Mouse (Mus musculus): ENCODE measurements around the gene Ptprn2. TPM values are rescaled to one million over a fixed set of nuclear protein-coding genes. Genes with fewer than 3 reads are reported as not detected.

Gene Ptprn2
- polyA plus RNA-seq, 1 experiment: 0.22 TPM

DNA sequence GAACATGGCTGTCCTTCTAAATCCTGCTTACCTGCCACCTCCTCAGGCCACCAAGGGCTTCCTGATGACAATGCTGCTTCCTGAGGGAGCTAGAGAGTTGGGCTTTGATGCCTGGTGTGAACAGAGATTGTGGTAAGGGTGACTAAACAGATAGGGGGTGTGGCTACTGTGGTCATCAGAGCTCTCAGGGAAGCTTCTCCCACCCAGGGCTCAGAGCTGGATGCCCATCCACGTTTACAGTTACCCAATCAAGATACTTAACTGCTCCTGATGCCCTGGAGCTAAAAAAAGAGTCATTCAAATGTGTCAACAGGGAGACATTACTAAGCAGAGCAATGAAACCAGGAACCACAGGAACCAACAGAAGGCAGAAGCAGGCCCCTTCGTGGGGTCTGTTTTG is 532.4 kb downstream of the Ptprn2 start:
- no peaks in the 10 kb centered on the region for H3K27me3 ChIP-seq (ENCODE audit: control insufficient read depth, insufficient read depth, insufficient read length)
- H3K4me2 ChIP-seq (ENCODE audit: low read depth): no peak overlapping the region
- no peaks in the 10 kb centered on the region for H3K36me3 ChIP-seq (ENCODE audit: control insufficient read depth, insufficient read depth)
- H3K4me3 ChIP-seq: no peak overlapping the region
- TF ChIP-seq MYOG (IDR thresholded peaks at IDR 0.05; ENCODE audit: control insufficient read depth in 1 of 3, insufficient read depth in 1 of 3, insufficient read length in 2 of 3, low read depth in 2 of 3) (no peak), E2F4 (IDR thresholded peaks at IDR 0.05; ENCODE audit: insufficient read depth) (no peak), MYOD1 (IDR thresholded peaks at IDR 0.05; ENCODE audit: control insufficient read depth in 1 of 3, insufficient read length in 2 of 3, low read depth in 2 of 3) (no peak), TCF3 (IDR thresholded peaks at IDR 0.05; ENCODE audit: insufficient read length, low read depth) (no peak), POLR2AphosphoS2 (IDR thresholded peaks at IDR 0.05; ENCODE audit: insufficient read length, low read depth) (no peak), CEBPB (IDR thresholded peaks at IDR 0.05; ENCODE audit: insufficient read depth, poor library complexity, severe bottlenecking) (no peak), SRF (IDR thresholded peaks at IDR 0.05; ENCODE audit: control insufficient read depth, insufficient read length, low read depth) (no peak), USF1 (IDR thresholded peaks at IDR 0.05; ENCODE audit: low read depth) (no peak), POLR2A (IDR thresholded peaks at IDR 0.05; ENCODE audit: insufficient read length, low read depth) (no peak), REST (IDR thresholded peaks at IDR 0.05; ENCODE audit: insufficient read depth, insufficient read length) (no peak), TCF12 (IDR thresholded peaks at IDR 0.05; ENCODE audit: insufficient read depth, poor library complexity, severe bottlenecking) (no peak), MAX (IDR thresholded peaks at IDR 0.05; ENCODE audit: low read depth) (no peak)
- H3K79me2 ChIP-seq (ENCODE audit: control insufficient read depth, insufficient read depth): no peaks in the 10 kb centered on the region
- no peak overlapping the region for H3ac ChIP-seq (ENCODE audit: control insufficient read depth, insufficient read length)

- Histone ChIP-seq H3K4me3 (no peak overlapping the region), H3ac (ENCODE audit: control insufficient read depth, insufficient read length) (no peak overlapping the region), H3K4me2 (ENCODE audit: low read depth) (no peak overlapping the region), H3K36me3 (ENCODE audit: control insufficient read depth, insufficient read depth) (no peaks in the 10 kb centered on the region), H3K79me2 (ENCODE audit: control insufficient read depth, insufficient read depth) (no peaks in the 10 kb centered on the region), H3K27me3 (ENCODE audit: control insufficient read depth, insufficient read depth, insufficient read length) (no peaks in the 10 kb centered on the region)
- no peak for TF ChIP-seq E2F4 (IDR thresholded peaks at IDR 0.05; ENCODE audit: insufficient read depth)
- no peak for TF ChIP-seq REST (IDR thresholded peaks at IDR 0.05; ENCODE audit: insufficient read depth, insufficient read length)
- TF ChIP-seq USF1 (IDR thresholded peaks at IDR 0.05; ENCODE audit: low read depth): no peak
- no peak for TF ChIP-seq MAX (IDR thresholded peaks at IDR 0.05; ENCODE audit: low read depth)
- no peak for TF ChIP-seq SRF (IDR thresholded peaks at IDR 0.05; ENCODE audit: control insufficient read depth, insufficient read length, low read depth)
- no peak for TF ChIP-seq MYOD1 (IDR thresholded peaks at IDR 0.05; ENCODE audit: control insufficient read depth in 1 of 3, insufficient read length in 2 of 3, low read depth in 2 of 3)
- no peak for TF ChIP-seq TCF12 (IDR thresholded peaks at IDR 0.05; ENCODE audit: insufficient read depth, poor library complexity, severe bottlenecking)
- TF ChIP-seq POLR2A (IDR thresholded peaks at IDR 0.05; ENCODE audit: insufficient read length, low read depth): no peak
- TF ChIP-seq CEBPB (IDR thresholded peaks at IDR 0.05; ENCODE audit: insufficient read depth, poor library complexity, severe bottlenecking): no peak
These were observed 537.7 kb downstream of the Ptprn2 start for GRCm38 (mm10) chr12:117023235-117023634.

GRCm38 (mm10) chr12:117024916-117025315 is 539.4 kb downstream of the Ptprn2 start:
- H3K4me2 ChIP-seq (ENCODE audit: low read depth): no peak overlapping the region
- no peak overlapping the region for H3K4me3 ChIP-seq
- TF ChIP-seq TCF3 (IDR thresholded peaks at IDR 0.05; ENCODE audit: insufficient read length, low read depth): no peak
- TF ChIP-seq USF1 (IDR thresholded peaks at IDR 0.05; ENCODE audit: low read depth): no peak
- TF ChIP-seq TCF12 (IDR thresholded peaks at IDR 0.05; ENCODE audit: insufficient read depth, poor library complexity, severe bottlenecking): no peak
- TF ChIP-seq CEBPB (IDR thresholded peaks at IDR 0.05; ENCODE audit: insufficient read depth, poor library complexity, severe bottlenecking): no peak
- no peaks in the 10 kb centered on the region for H3K36me3 ChIP-seq (ENCODE audit: control insufficient read depth, insufficient read depth)
- no peaks in the 10 kb centered on the region for H3K27me3 ChIP-seq (ENCODE audit: control insufficient read depth, insufficient read depth, insufficient read length)
- H3K79me2 ChIP-seq (ENCODE audit: control insufficient read depth, insufficient read depth): no peaks in the 10 kb centered on the region
- no peak overlapping the region for H3ac ChIP-seq (ENCODE audit: control insufficient read depth, insufficient read length)

- Histone ChIP-seq H3ac (ENCODE audit: control insufficient read depth, insufficient read length) (no peak overlapping the region), H3K27me3 (ENCODE audit: control insufficient read depth, insufficient read depth, insufficient read length) (no peaks in the 10 kb centered on the region), H3K4me3 (no peak overlapping the region), H3K4me2 (ENCODE audit: low read depth) (no peak overlapping the region), H3K36me3 (ENCODE audit: control insufficient read depth, insufficient read depth) (no peaks in the 10 kb centered on the region), H3K79me2 (ENCODE audit: control insufficient read depth, insufficient read depth) (no peaks in the 10 kb centered on the region)
- no peak for TF ChIP-seq TCF12 (IDR thresholded peaks at IDR 0.05; ENCODE audit: insufficient read depth, poor library complexity, severe bottlenecking)
- no peak for TF ChIP-seq USF1 (IDR thresholded peaks at IDR 0.05; ENCODE audit: low read depth)
- TF ChIP-seq MYOG (IDR thresholded peaks at IDR 0.05; ENCODE audit: control insufficient read depth in 1 of 3, insufficient read depth in 1 of 3, insufficient read length in 2 of 3, low read depth in 2 of 3): no peak
- TF ChIP-seq E2F4 (IDR thresholded peaks at IDR 0.05; ENCODE audit: insufficient read depth): no peak
- TF ChIP-seq SRF (IDR thresholded peaks at IDR 0.05; ENCODE audit: control insufficient read depth, insufficient read length, low read depth): no peak
- TF ChIP-seq POLR2AphosphoS2 (IDR thresholded peaks at IDR 0.05; ENCODE audit: insufficient read length, low read depth): no peak
- TF ChIP-seq TCF3 (IDR thresholded peaks at IDR 0.05; ENCODE audit: insufficient read length, low read depth): no peak
- TF ChIP-seq MAX (IDR thresholded peaks at IDR 0.05; ENCODE audit: low read depth): no peak
- TF ChIP-seq CEBPB (IDR thresholded peaks at IDR 0.05; ENCODE audit: insufficient read depth, poor library complexity, severe bottlenecking): no peak
- no peak for TF ChIP-seq MYOD1 (IDR thresholded peaks at IDR 0.05; ENCODE audit: control insufficient read depth in 1 of 3, insufficient read length in 2 of 3, low read depth in 2 of 3)
- no peak for TF ChIP-seq POLR2A (IDR thresholded peaks at IDR 0.05; ENCODE audit: insufficient read length, low read depth)
- TF ChIP-seq REST (IDR thresholded peaks at IDR 0.05; ENCODE audit: insufficient read depth, insufficient read length): no peak
These were observed 540.2 kb downstream of the Ptprn2 start for GRCm38 (mm10) chr12:117025676-117026075.

GRCm38 (mm10) chr12:117027351-117027750 is 541.8 kb downstream of the Ptprn2 start:
- Histone ChIP-seq H3K4me3 (no peak overlapping the region), H3K27me3 (ENCODE audit: control insufficient read depth, insufficient read depth, insufficient read length) (no peaks in the 10 kb centered on the region), H3ac (ENCODE audit: control insufficient read depth, insufficient read length) (no peak overlapping the region), H3K4me2 (ENCODE audit: low read depth) (no peak overlapping the region), H3K79me2 (ENCODE audit: control insufficient read depth, insufficient read depth) (no peaks in the 10 kb centered on the region), H3K36me3 (ENCODE audit: control insufficient read depth, insufficient read depth) (no peaks in the 10 kb centered on the region)
- TF ChIP-seq TCF3 (IDR thresholded peaks at IDR 0.05; ENCODE audit: insufficient read length, low read depth): no peak
- no peak for TF ChIP-seq MAX (IDR thresholded peaks at IDR 0.05; ENCODE audit: low read depth)
- TF ChIP-seq E2F4 (IDR thresholded peaks at IDR 0.05; ENCODE audit: insufficient read depth): no peak
- no peak for TF ChIP-seq MYOD1 (IDR thresholded peaks at IDR 0.05; ENCODE audit: control insufficient read depth in 1 of 3, insufficient read length in 2 of 3, low read depth in 2 of 3)
- no peak for TF ChIP-seq POLR2A (IDR thresholded peaks at IDR 0.05; ENCODE audit: insufficient read length, low read depth)
